Mouse (Mus musculus) thymus, adult 18-20 months (tissue): ENCODE data around the gene Knop1.

Experiments
- DNase-seq, 2 experiments: peaks; one replicate each; pipeline ENCODE4 v3.0.0; 2022; ENCODE audit warnings: mixed read lengths in 2 of 2

Gene Knop1

GRCm38 (mm10) chr7:118846329-118846728, 9.7 kb downstream of the Knop1 start:
- DNase-seq: no peak

GRCm38 (mm10) chr7:118845141-118845540, 10.9 kb downstream of the Knop1 start:
- no peak for DNase-seq

GRCm38 (mm10) chr7:118842938-118843337, 13.1 kb downstream of the Knop1 start:
- no peak for DNase-seq

- no peak for DNase-seq
These were observed 14.3 kb downstream of the Knop1 start for GRCm38 (mm10) chr7:118841796-118842195.

GRCm38 (mm10) chr7:118841030-118841745, 14.9 kb downstream of the Knop1 start:
- DNase-seq: no peak

- DNase-seq: no peak
These were observed 18.2 kb downstream of the Knop1 start for GRCm38 (mm10) chr7:118837901-118838300.

- no peak for DNase-seq
These were observed 28.1 kb downstream of the Knop1 start for GRCm38 (mm10) chr7:118827975-118828416.

GRCm38 (mm10) chr7:118824451-118824850, 31.6 kb downstream of the Knop1 start:
- DNase-seq: no peak

GRCm38 (mm10) chr7:118821887-118822556, 34.0 kb downstream of the Knop1 start:
- DNase-seq: no peak

- no peak for DNase-seq
These were observed 34.7 kb downstream of the Knop1 start for GRCm38 (mm10) chr7:118821356-118821755.

- no peak for DNase-seq
These were observed 36.4 kb downstream of the Knop1 start for GRCm38 (mm10) chr7:118819666-118820065.

- DNase-seq: no peak
These were observed 38.3 kb downstream of the Knop1 start for GRCm38 (mm10) chr7:118817741-118818140.

GRCm38 (mm10) chr7:118816275-118816674, 39.8 kb downstream of the Knop1 start:
- DNase-seq: no peak

GRCm38 (mm10) chr7:118813592-118813991, 42.5 kb downstream of the Knop1 start:
- no peak for DNase-seq

- no peak for DNase-seq
These were observed 44.5 kb downstream of the Knop1 start for GRCm38 (mm10) chr7:118811407-118812106.

- no peak for DNase-seq
These were observed 48.2 kb downstream of the Knop1 start for GRCm38 (mm10) chr7:118807899-118808298.

GRCm38 (mm10) chr7:118806631-118807411, 49.2 kb downstream of the Knop1 start:
- no peak for DNase-seq

- no peak for DNase-seq
These were observed 52.6 kb downstream of the Knop1 start for GRCm38 (mm10) chr7:118803425-118803824.

GRCm38 (mm10) chr7:118801791-118802190, 54.3 kb downstream of the Knop1 start:
- DNase-seq: no peak

GRCm38 (mm10) chr7:118800112-118800734, 55.8 kb downstream of the Knop1 start:
- DNase-seq: no peak

- DNase-seq: no peak
These were observed 57.9 kb downstream of the Knop1 start for GRCm38 (mm10) chr7:118798105-118798570.

GRCm38 (mm10) chr7:118797600-118797999, 58.5 kb downstream of the Knop1 start:
- DNase-seq: no peak
